Mouse (Mus musculus) forelimb bud, embryonic 11.5 days (tissue): ENCODE results near the gene Cntnap1.
"Not testable (repeated sequence)": the region's sequence is repeated elsewhere in the genome, so short reads cannot be mapped to it uniquely, and the experiment has no call there.

Experiments
- DNase-seq: peaks from one replicate; pipeline ENCODE4 v3.0.0-alpha.2; 2012; ENCODE audit warnings: low read depth, low spot score

The Cntnap1 gene

DNA sequence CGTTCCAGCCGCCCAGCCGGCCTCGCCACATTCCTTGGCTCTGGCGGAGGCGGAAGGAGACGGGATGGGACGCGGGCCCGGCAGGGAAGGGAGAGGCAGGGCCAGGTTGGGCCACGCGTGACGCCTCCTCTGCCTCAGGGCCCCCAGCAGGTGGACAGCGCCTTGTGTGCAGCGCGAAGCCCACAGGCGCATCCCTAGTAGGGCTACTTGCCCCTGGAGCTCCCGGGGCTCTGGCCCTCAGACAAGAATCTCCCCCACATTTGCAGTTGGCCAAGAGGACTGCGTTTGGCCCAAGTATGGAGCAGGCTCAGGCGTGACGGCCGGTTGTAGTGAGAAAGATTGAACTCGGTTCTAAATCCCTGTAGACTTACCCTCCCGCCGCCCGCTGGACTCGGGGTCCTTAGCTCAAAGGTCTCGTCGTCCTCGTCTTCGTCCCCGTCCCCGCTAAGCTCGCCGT, at the start of gene Cntnap1:
Gene Cntnap1 (plus strand): TSS at position 170 of the 457 bp plus-strand sequence.
- DNase-seq, result no peak

DNA sequence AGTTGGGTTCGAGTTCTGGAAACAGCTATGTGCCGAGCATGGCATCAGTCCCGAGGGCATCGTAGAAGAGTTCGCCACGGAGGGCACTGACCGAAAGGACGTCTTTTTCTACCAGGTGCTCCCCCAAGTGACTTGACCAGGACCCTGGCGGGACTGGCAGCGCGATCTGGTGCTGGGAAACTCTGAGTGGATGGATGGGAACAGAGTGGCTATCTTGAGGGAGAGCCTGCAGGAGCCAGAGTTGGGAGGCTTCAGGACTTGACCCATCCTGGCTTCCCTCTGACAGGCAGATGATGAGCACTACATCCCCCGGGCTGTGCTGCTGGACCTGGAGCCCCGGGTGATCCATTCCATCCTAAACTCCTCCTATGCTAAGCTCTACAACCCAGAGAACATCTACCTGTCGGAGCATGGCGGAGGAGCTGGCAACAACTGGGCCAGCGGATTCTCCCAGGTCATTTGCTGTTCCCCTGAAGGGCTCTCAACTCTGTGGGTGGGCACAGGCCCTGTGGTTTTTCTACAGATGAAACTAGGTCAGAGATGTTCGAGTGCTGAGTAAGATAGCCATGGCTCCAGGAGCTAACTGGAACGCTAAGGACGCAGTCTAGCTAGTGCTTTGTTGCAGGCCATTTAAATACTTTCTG, 49.7 kb upstream of the Cntnap1 start:
- no peak for DNase-seq

DNA sequence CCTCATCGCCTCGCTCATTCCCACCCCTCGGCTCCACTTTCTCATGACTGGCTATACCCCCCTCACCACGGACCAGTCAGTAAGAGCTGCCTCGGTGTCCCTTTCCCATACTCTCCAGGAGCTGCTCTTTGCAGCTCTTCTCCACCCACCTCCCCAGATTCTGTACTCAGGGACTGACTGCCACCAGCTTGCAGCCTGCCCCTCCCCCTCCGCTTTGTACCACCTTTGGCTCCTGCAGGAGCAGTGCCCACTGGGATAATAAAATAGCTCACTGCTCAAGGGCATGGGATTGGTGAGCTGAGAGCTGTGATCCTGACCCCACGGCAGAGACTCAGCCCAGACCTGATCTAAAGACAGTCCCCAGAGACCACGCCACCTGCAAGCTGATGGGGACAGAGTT, 45.8 kb upstream of the Cntnap1 start:
- DNase-seq, result not testable (repeated sequence)

GRCm38 (mm10) chr11:101125008-101125407, 45.3 kb upstream of the Cntnap1 start:
- DNase-seq, result not testable (repeated sequence)

- no peak for DNase-seq
These were observed 43.2 kb upstream of the Cntnap1 start for GRCm38 (mm10) chr11:101127075-101127474.

DNA sequence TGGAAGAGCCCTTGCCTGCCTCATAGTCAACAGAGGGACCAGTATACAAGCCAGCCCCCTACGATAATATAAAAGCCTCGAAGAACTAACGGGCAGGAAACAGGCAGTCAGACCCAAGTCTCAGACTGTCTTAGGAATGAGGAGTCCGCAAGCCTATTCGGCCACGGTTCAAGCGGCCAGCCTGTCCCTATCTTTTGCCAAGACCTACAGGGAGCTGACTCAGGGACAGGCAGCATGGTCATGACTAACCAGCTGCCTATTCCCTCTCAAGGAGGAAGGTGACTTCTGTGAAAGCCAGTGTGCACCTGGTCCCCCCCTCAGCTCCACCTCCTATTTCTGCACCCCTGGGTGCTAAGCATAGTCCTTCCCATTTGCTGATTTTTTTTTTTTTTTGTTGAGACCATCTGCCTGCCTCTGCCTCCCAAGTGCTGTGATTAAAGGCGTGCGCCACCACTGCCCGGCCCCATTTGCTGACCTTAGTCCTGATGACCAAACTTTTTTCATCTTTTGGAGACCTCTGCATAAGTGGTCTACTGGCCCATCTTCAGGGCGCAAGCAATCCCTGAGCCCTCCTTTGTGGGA, 41.2 kb upstream of the Cntnap1 start:
- DNase-seq, result no peak

DNA sequence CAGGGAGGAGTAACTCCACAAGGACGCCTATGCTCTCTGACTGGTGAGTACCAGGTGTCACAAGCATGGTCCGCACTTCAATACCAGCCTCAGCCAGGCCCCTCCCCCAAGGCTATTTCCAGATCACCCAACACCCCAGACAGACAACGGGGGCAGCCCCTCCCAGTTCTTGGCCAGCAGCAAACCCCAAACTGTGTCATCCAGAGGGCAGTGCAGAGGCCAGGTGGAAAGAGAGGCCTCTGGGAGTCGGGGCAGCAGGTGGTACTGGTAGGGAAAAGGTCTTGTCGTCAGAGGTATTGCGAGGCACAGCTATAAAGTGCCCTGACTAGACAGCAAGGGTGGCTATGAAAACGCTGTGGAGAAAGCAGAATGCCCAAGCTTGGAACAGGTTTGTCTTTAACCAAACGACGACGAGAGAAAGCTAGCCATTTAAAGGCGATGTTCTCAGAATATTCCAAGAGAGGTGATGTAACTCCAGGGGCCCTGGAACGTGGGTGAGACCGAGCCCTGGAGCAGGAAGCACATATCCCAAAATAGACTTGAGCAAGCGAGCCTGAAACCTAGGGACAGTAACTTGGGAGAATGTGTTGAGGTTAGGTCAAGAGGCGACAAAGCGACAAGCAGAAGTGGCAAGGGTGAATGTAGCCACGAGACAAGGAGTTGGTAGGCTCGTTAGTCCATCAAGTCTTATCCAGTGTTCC, 40.1 kb upstream of the Cntnap1 start:
- DNase-seq, result no peak

- no peak for DNase-seq
These were observed 39.1 kb upstream of the Cntnap1 start for GRCm38 (mm10) chr11:101131187-101131586.

DNA sequence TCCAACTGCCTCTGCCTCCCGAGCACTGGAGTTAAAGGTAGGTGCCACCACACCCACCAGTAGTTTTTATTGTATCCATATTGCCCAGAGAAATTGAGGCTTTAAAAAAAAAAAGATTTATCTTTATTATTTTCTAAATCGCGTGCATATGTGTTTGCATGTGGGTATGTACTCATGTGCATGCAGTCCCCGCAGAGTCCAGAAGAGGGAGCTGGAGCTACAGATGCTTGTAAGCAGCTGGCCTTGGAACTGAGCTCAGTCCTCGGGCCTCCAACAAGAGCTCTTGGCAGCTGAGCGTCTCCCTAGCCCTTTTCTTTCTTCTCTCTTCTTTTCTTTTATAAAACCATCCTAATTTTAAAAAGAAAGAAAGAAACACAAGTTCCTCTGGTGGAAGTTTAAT, 38.6 kb upstream of the Cntnap1 start:
- no peak for DNase-seq

GRCm38 (mm10) chr11:101133037-101133436, 37.3 kb upstream of the Cntnap1 start:
- DNase-seq, result no peak

DNA sequence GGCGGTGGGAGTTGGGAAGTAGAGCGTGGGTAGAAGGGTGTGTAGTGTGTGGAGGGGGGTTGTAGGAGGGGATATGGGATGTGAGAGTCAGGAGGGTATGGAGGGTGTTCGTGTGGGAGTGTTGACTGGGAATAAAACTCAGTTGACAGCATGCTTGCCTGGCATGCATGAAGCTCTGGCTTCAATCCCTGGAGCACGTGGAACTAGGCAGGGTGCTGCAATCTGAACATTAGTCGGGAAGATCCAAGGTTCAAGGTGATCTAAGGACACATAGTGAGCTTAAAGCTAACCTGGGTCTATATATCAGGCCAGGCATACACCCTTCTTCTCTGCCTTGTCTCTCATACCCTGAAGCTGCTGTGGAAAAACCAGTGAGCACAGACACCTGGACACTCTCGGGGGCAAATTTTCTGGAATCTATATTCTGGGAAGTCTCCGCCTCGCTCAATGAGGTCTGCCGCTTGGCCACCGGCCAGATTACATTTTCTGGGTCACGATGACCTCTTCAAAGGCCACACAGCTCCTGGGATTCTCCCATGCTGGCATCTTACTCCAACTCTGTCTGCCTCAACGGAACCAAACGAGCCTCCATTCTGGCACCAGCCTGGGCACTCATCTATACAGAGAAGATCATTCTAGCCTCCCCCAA, 36.0 kb upstream of the Cntnap1 start:
- no peak for DNase-seq

GRCm38 (mm10) chr11:101137000-101137399, 33.3 kb upstream of the Cntnap1 start:
- DNase-seq, result no peak

DNA sequence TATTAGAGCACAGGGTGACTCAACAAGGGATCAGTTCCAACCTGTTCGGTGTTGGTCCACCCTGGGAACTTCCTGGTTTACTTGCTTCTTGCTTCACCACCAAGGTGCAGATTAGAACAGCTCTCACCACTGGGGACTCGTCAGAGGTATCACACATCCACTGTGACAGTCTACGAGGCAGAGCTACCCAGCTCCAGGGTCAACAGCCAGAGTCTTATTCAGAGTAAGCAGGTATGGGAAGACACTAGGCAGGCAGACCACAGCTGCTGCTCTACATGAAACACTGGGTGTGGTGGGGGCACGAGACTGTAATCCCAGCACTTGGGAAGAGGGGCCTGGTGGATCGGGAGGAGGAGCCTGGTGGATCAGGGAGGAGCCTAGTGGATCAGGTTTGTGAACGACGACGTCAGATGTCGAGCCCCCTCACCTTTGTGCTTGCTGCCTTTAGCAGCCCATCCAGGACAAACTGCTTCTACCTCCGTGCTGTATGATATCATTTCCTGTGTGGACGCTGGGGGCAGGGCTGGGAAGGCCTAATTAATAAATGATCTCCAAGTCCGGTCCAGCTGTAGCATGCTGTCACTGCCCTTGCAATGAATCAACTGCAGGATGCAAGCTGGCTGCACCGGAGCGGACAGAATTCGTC, 31.7 kb upstream of the Cntnap1 start:
- no peak for DNase-seq

- DNase-seq, result no peak
These were observed 30.0 kb upstream of the Cntnap1 start for GRCm38 (mm10) chr11:101140164-101140819.

GRCm38 (mm10) chr11:101141088-101141487, 29.2 kb upstream of the Cntnap1 start:
- DNase-seq, result no peak

DNA sequence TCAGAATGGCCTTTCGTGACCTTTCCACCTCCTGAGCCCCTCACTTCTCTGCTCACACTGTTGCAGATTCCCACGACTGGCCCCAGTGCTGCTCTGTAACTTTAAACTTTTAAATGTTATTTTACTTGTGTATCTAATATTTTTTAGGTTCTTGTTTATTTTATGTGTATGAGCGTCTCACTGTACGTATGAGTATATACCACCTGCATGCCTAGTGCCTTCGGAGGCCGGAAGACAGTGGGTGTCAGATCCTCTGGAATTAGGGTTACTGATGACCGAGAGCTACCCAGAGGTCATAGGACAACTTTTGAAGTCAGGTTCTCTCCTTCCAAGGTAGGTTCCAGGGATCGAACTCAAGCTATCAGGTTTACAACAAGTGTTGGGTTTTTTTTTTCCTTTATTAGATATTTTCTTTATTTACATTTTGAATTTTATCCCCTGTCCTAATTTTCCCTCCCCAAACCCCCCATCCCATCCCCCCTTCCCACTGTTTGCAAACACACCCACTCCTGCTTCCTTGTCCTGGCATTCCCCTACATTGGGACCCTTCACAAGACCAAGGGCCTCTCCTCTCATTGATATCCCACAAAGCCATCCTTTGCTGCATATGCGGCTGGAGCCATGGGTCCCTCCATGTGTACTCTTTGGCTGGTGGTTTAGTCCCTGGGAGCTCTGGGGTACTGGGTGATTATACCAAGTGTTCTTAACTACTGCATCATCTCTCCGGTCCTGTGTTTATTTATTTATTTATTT, 27.9 kb upstream of the Cntnap1 start:
- no peak for DNase-seq

- peak; percentile 76 for DNase-seq
These were observed 26.7 kb upstream of the Cntnap1 start for GRCm38 (mm10) chr11:101143338-101144225.

GRCm38 (mm10) chr11:101146377-101146776, 23.9 kb upstream of the Cntnap1 start:
- DNase-seq, result no peak

- DNase-seq, result no peak
These were observed 21.6 kb upstream of the Cntnap1 start for GRCm38 (mm10) chr11:101148751-101149150.
